Mouse (Mus musculus) MEL (cell line): ENCODE measurements at regions not wholly inside any gene's neighbourhood (a gene's known extent, or its start where the extent isn't known, plus 50 kb on each side); places are given as distances from the start of the nearest gene placed in this dataset.

Experiments used
- DNase-seq: peaks from one replicate; pipeline ENCODE4 v3.0.0; 2011; ENCODE audit warnings: low read depth, low spot score
- H3K27ac ChIP-seq: 2 replicates; pipeline ENCODE4 v1.5.1; 2012; ENCODE audit warnings: low read depth, mild to moderate bottlenecking, control low read depth, low read length, moderate library complexity; ENCODE audit not compliant: control insufficient read depth
- H3K27me3 ChIP-seq, 2 experiments: fragments of 150-350 bp in 1 of 2; sonication (generic) in 1 of 2; 2 replicates each; pipeline ENCODE4 v1.6.1; 2012; ENCODE audit warnings: low read length in 2 of 2, mild to moderate bottlenecking in 2 of 2, improper control_type of control experiment in 1 of 2, moderate library complexity in 1 of 2; ENCODE audit not compliant: insufficient read depth in 2 of 2, control insufficient read depth in 1 of 2
- H3K36me3 ChIP-seq, 2 experiments: 2 replicates each; pipeline ENCODE4 v1.6.1; 2012 to 2014; ENCODE audit warnings: low read length in 2 of 2, improper control_type of control experiment in 1 of 2, inconsistent platforms in 1 of 2, mild to moderate bottlenecking in 1 of 2; ENCODE audit not compliant: insufficient read depth in 2 of 2, control insufficient read depth in 1 of 2
- H3K4me1 ChIP-seq, 2 experiments: fragments of 150-350 bp in 1 of 2; sonication (generic) in 1 of 2; 2 replicates each; pipeline ENCODE4 v1.6.1; 2012; ENCODE audit warnings: low read length in 2 of 2, improper control_type of control experiment in 1 of 2, mild to moderate bottlenecking in 1 of 2; ENCODE audit not compliant: insufficient read depth in 2 of 2, control insufficient read depth in 1 of 2
- H3K4me3 ChIP-seq, 2 experiments: fragments of 150-350 bp in 1 of 2; sonication (generic) in 1 of 2; 2 replicates each; pipeline ENCODE4 v1.5.1; 2012; ENCODE audit warnings: low read depth in 2 of 2, low read length in 2 of 2, mild to moderate bottlenecking in 2 of 2, moderate library complexity in 2 of 2, control low read depth in 1 of 2, improper control_type of control experiment in 1 of 2; ENCODE audit not compliant: control insufficient read depth in 1 of 2, insufficient read depth in 1 of 2
- H3K79me2 ChIP-seq: 2 replicates; pipeline ENCODE4 v1.6.1; 2012; ENCODE audit warnings: mild to moderate bottlenecking, low read length, moderate library complexity; ENCODE audit not compliant: control insufficient read depth, poor library complexity, insufficient read depth
- H3K9ac ChIP-seq: 2 replicates; pipeline ENCODE4 v1.6.1; 2012; ENCODE audit warnings: low read depth, mild to moderate bottlenecking, control low read depth, low read length, moderate library complexity; ENCODE audit not compliant: control insufficient read depth, poor library complexity, severe bottlenecking
- H3K9me3 ChIP-seq: fragments of 150-350 bp; sonication (generic); replicated peaks from 2 replicates; pipeline ENCODE4 v1.6.1; 2012; ENCODE audit warnings: mild to moderate bottlenecking, low read length, improper control_type of control experiment, moderate library complexity; ENCODE audit not compliant: insufficient read depth
- BHLHE40 ChIP-seq: IDR thresholded peaks from 2 replicates; pipeline ENCODE4 v1.6.1; 2012; ENCODE audit warnings: low read depth, mild to moderate bottlenecking, inconsistent platforms, low read length, improper control_type of control experiment, borderline replicate concordance
- CHD1 ChIP-seq: IDR thresholded peaks from 2 replicates; pipeline ENCODE4 v1.6.1; 2012; ENCODE audit warnings: low read depth, mild to moderate bottlenecking, inconsistent platforms, low read length, improper control_type of control experiment
- CHD2 ChIP-seq: IDR thresholded peaks from 2 replicates; pipeline ENCODE4 v1.6.1; 2011; ENCODE audit warnings: low read length, improper control_type of control experiment
- CTCF ChIP-seq, 3 experiments: IDR thresholded peaks in 2 of 3; conservative IDR thresholded peaks in 1 of 3; 2 replicates each; pipeline ENCODE4 v1.5.1; 2011 to 2012; ENCODE audit warnings: low read length in 3 of 3, low read depth in 2 of 3, mild to moderate bottlenecking in 2 of 3, improper control_type of control experiment in 1 of 3, inconsistent platforms in 1 of 3, mixed read lengths in 1 of 3, moderate library complexity in 1 of 3; ENCODE audit not compliant: control insufficient read depth in 1 of 3, insufficient read depth in 1 of 3, poor library complexity in 1 of 3, severe bottlenecking in 1 of 3
- E2F4 ChIP-seq: IDR thresholded peaks from 2 replicates; pipeline ENCODE4 v1.6.1; 2011; ENCODE audit warnings: low read depth, low read length, improper control_type of control experiment, borderline replicate concordance
- EP300 ChIP-seq, 2 experiments: IDR thresholded peaks; 2 replicates each; pipeline ENCODE4 v1.6.1; 2011; ENCODE audit warnings: improper control_type of control experiment in 2 of 2, low read length in 2 of 2, low read depth in 1 of 2, mild to moderate bottlenecking in 1 of 2
- ETS1 ChIP-seq: IDR thresholded peaks from 2 replicates; pipeline ENCODE4 v1.6.1; 2012; ENCODE audit warnings: low read depth, mild to moderate bottlenecking, inconsistent platforms, low read length, improper control_type of control experiment, moderate library complexity
- GABPA ChIP-seq: IDR thresholded peaks from 2 replicates; pipeline ENCODE4 v1.6.1; 2012; ENCODE audit warnings: low read depth, mild to moderate bottlenecking, inconsistent platforms, low read length, improper control_type of control experiment, moderate library complexity
- GATA1 ChIP-seq: IDR thresholded peaks from 2 replicates; pipeline ENCODE4 v1.6.1; 2011; ENCODE audit warnings: low read depth, low read length, improper control_type of control experiment
- HCFC1 ChIP-seq: IDR thresholded peaks from 2 replicates; pipeline ENCODE4 v1.6.1; 2012; ENCODE audit warnings: low read depth, mild to moderate bottlenecking, inconsistent platforms, low read length, improper control_type of control experiment, moderate library complexity
- JUND ChIP-seq: IDR thresholded peaks from 2 replicates; pipeline ENCODE4 v1.6.1; 2011; ENCODE audit warnings: low read depth, mild to moderate bottlenecking, improper control_type of control experiment, low read length
- KAT2A ChIP-seq: conservative IDR thresholded peaks from 2 replicates; pipeline ENCODE4 v1.6.1; 2012; ENCODE audit warnings: low read depth, low read length, improper control_type of control experiment, inconsistent platforms
- MAFK ChIP-seq: IDR thresholded peaks from 2 replicates; pipeline ENCODE4 v1.6.1; 2011; ENCODE audit warnings: low read depth, mild to moderate bottlenecking, low read length, improper control_type of control experiment, borderline replicate concordance
- MAX ChIP-seq: IDR thresholded peaks from 2 replicates; pipeline ENCODE4 v1.6.1; 2011; ENCODE audit warnings: low read length, improper control_type of control experiment
- MAZ ChIP-seq: IDR thresholded peaks from 2 replicates; pipeline ENCODE4 v1.6.1; 2012; ENCODE audit warnings: low read depth, mild to moderate bottlenecking, inconsistent platforms, low read length, improper control_type of control experiment
- MEF2A ChIP-seq: IDR thresholded peaks from 2 replicates; pipeline ENCODE4 v1.6.1; 2014; ENCODE audit warnings: low read depth, mild to moderate bottlenecking, inconsistent platforms, low read length, improper control_type of control experiment; ENCODE audit not compliant: poor library complexity, insufficient replicate concordance, severe bottlenecking; ENCODE audit errors: extremely low read depth
- MXI1 ChIP-seq: IDR thresholded peaks from 2 replicates; pipeline ENCODE4 v1.6.1; 2011; ENCODE audit warnings: mild to moderate bottlenecking, low read depth, low read length, improper control_type of control experiment
- MYB ChIP-seq: IDR thresholded peaks from 2 replicates; pipeline ENCODE4 v1.6.1; 2011; ENCODE audit warnings: mild to moderate bottlenecking, low read depth, low read length, improper control_type of control experiment
- MYC ChIP-seq: IDR thresholded peaks from 2 replicates; pipeline ENCODE4 v1.6.1; 2011; ENCODE audit warnings: low read depth, mild to moderate bottlenecking, low read length, improper control_type of control experiment, moderate library complexity
- NELFE ChIP-seq: IDR thresholded peaks from 2 replicates; pipeline ENCODE4 v1.6.1; 2011; ENCODE audit warnings: low read depth, low read length, improper control_type of control experiment
- NRF1 ChIP-seq: IDR thresholded peaks from 2 replicates; pipeline ENCODE4 v1.6.1; 2014; ENCODE audit warnings: low read depth, mild to moderate bottlenecking, inconsistent platforms, low read length, improper control_type of control experiment, moderate library complexity; ENCODE audit not compliant: poor library complexity, insufficient read depth, severe bottlenecking
- POLR2A ChIP-seq, 2 experiments: IDR thresholded peaks; 2 replicates each; pipeline ENCODE4 v1.6.1; 2011 to 2012; ENCODE audit warnings: low read length in 2 of 2, mild to moderate bottlenecking in 2 of 2, control low read depth in 1 of 2, improper control_type of control experiment in 1 of 2, low read depth in 1 of 2, moderate library complexity in 1 of 2; ENCODE audit not compliant: control insufficient read depth in 1 of 2, insufficient read depth in 1 of 2, poor library complexity in 1 of 2
- POLR2AphosphoS2 ChIP-seq: IDR thresholded peaks from 2 replicates; pipeline ENCODE4 v1.6.1; 2011; ENCODE audit warnings: low read length, improper control_type of control experiment
- POLR2AphosphoS5 ChIP-seq: IDR thresholded peaks from 2 replicates; pipeline ENCODE4 v1.6.1; 2012; ENCODE audit warnings: low read depth, borderline replicate concordance, mild to moderate bottlenecking, inconsistent platforms, low read length, moderate library complexity, mixed read lengths
- RAD21 ChIP-seq: IDR thresholded peaks from 2 replicates; pipeline ENCODE4 v1.6.1; 2011; ENCODE audit warnings: mild to moderate bottlenecking, low read depth, low read length, improper control_type of control experiment
- RCOR1 ChIP-seq: IDR thresholded peaks from 2 replicates; pipeline ENCODE4 v1.6.1; 2012; ENCODE audit warnings: low read depth, mild to moderate bottlenecking, inconsistent platforms, low read length, improper control_type of control experiment
- SIN3A ChIP-seq: IDR thresholded peaks from 2 replicates; pipeline ENCODE4 v1.6.1; 2012; ENCODE audit warnings: low read length, improper control_type of control experiment, inconsistent platforms
- SMC3 ChIP-seq: IDR thresholded peaks from 2 replicates; pipeline ENCODE4 v1.6.1; 2011; ENCODE audit warnings: low read depth, low read length, improper control_type of control experiment
- TAL1 ChIP-seq: IDR thresholded peaks from 2 replicates; pipeline ENCODE4 v1.6.1; 2012; ENCODE audit warnings: mild to moderate bottlenecking, inconsistent platforms, low read length, moderate library complexity, mixed read lengths
- TBP ChIP-seq: IDR thresholded peaks from 2 replicates; pipeline ENCODE4 v1.8.0; 2011; ENCODE audit warnings: low read depth, low read length, improper control_type of control experiment
- TCF12 ChIP-seq: IDR thresholded peaks from 2 replicates; pipeline ENCODE4 v1.6.1; 2014; ENCODE audit warnings: low read depth, mild to moderate bottlenecking, inconsistent platforms, low read length, improper control_type of control experiment, moderate library complexity
- UBTF ChIP-seq: IDR thresholded peaks from 2 replicates; pipeline ENCODE4 v1.6.1; 2012; ENCODE audit warnings: low read depth, mild to moderate bottlenecking, inconsistent platforms, low read length, improper control_type of control experiment, moderate library complexity, borderline replicate concordance; ENCODE audit not compliant: insufficient read depth
- USF1 ChIP-seq: IDR thresholded peaks from 2 replicates; pipeline ENCODE4 v1.6.1; 2014; ENCODE audit warnings: low read depth, mild to moderate bottlenecking, inconsistent platforms, low read length, improper control_type of control experiment, moderate library complexity
- USF2 ChIP-seq, 2 experiments: IDR thresholded peaks; 2 replicates each; pipeline ENCODE4 v1.6.1; 2011 to 2012; ENCODE audit warnings: improper control_type of control experiment in 2 of 2, low read length in 2 of 2, borderline replicate concordance in 1 of 2, inconsistent platforms in 1 of 2, low read depth in 1 of 2, mild to moderate bottlenecking in 1 of 2; ENCODE audit not compliant: insufficient read depth in 1 of 2
- ZC3H11A ChIP-seq: IDR thresholded peaks from 2 replicates; pipeline ENCODE4 v1.6.1; 2012; ENCODE audit warnings: low read depth, mild to moderate bottlenecking, inconsistent platforms, low read length, improper control_type of control experiment
- ZKSCAN1 ChIP-seq: IDR thresholded peaks from 2 replicates; pipeline ENCODE4 v1.6.1; 2012; ENCODE audit warnings: low read depth, mild to moderate bottlenecking, inconsistent platforms, low read length, improper control_type of control experiment, moderate library complexity
- ZMIZ1 ChIP-seq: IDR thresholded peaks from 2 replicates; pipeline ENCODE4 v1.6.1; 2012; ENCODE audit warnings: low read depth, mild to moderate bottlenecking, inconsistent platforms, low read length, improper control_type of control experiment, moderate library complexity
- ZNF384 ChIP-seq: IDR thresholded peaks from 2 replicates; pipeline ENCODE4 v1.6.1; 2012; ENCODE audit warnings: low read depth, mild to moderate bottlenecking, inconsistent platforms, low read length, improper control_type of control experiment

DNA sequence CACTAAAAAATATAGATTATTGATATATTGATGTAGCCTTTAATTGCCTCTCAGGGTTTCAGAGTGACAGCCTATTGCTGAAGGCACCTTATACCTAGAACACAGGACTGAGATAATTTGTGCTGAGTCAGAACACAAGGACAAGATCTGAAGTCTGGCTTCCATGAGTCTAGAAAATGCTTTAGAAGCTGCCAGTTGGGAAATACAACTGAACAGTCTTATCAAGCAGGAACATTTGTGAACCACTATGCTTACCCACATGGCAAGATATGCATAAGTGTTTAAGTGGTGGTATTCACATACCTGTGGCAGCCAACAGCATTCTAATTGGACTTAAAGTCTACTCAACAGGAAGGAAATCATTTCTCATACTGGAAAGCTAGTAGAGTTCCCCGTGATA lies 202.1 kb upstream of the Tpm3-rs7 start:
- no peaks in the 10 kb centered on the region for H3K27me3 ChIP-seq
- H3K36me3 ChIP-seq, result peaks cover 0 to 14% of the 10 kb centered on the region in 2 experiments; a peak in 2 of 4 replicates
- no peak overlapping the region for H3K9ac ChIP-seq
- no peak overlapping the region; the same call in 1 of the 2 replicates for H3K27ac ChIP-seq
- no peaks in the 10 kb centered on the region for H3K9me3 ChIP-seq
- H3K79me2 ChIP-seq, result no peaks in the 10 kb centered on the region
- H3K4me3 ChIP-seq, result no peak overlapping the region
- H3K4me1 ChIP-seq, result peaks cover 4 to 8% of the 10 kb centered on the region in 2 experiments; a peak in 3 of 4 replicates
- DNase-seq, result peak; percentile 53
- no peak for TF ChIP-seq MXI1
- TF ChIP-seq POLR2AphosphoS2, result no peak
- no peak for TF ChIP-seq NELFE
- no peak for TF ChIP-seq JUND
- no peak for TF ChIP-seq MYC
- no peak for TF ChIP-seq ZMIZ1
- no peak for TF ChIP-seq CHD1
- no peak for TF ChIP-seq USF2 (IDR thresholded peaks at IDR 0.05; ENCODE audit: borderline replicate concordance in 1 of 2, insufficient read depth in 1 of 2, low read depth in 1 of 2, low read length in 2 of 2)
- TF ChIP-seq RCOR1, result no peak
- no peak for TF ChIP-seq SIN3A
- no peak for TF ChIP-seq MAX
- no peak for TF ChIP-seq USF1
- peak; percentile 63 for TF ChIP-seq ETS1
- TF ChIP-seq CHD2, result no peak
- no peak for TF ChIP-seq KAT2A
- TF ChIP-seq ZNF384, result no peak
- no peak for TF ChIP-seq NRF1
- no peak for TF ChIP-seq BHLHE40
- TF ChIP-seq GABPA, result no peak
- TF ChIP-seq MYB, result no peak; the same call in 1 of the 2 replicates
- peak; percentile 75; the same call in 1 of the 2 replicates for TF ChIP-seq TCF12
- TF ChIP-seq RAD21, result no peak
- TF ChIP-seq CTCF (IDR thresholded peaks at IDR 0.05 in 2 of 3, conservative IDR thresholded peaks at IDR 0.05 in 1 of 3; ENCODE audit: control insufficient read depth in 1 of 3, insufficient read depth in 1 of 3, low read depth in 2 of 3, low read length in 3 of 3, poor library complexity in 1 of 3, severe bottlenecking in 1 of 3), result no peak
- no peak for TF ChIP-seq TAL1
- peak; percentile 84; the same call in 1 of the 2 replicates for TF ChIP-seq MAFK
- peak; percentile 79 to 83 for TF ChIP-seq EP300 (IDR thresholded peaks at IDR 0.05; ENCODE audit: low read depth in 1 of 2, low read length in 2 of 2)
- no peak for TF ChIP-seq POLR2AphosphoS5
- TF ChIP-seq TBP, result no peak
- no peak for TF ChIP-seq POLR2A (IDR thresholded peaks at IDR 0.05; ENCODE audit: control insufficient read depth in 1 of 2, insufficient read depth in 1 of 2, low read depth in 1 of 2, low read length in 2 of 2, poor library complexity in 1 of 2)
- TF ChIP-seq ZC3H11A, result no peak
- TF ChIP-seq E2F4, result no peak
- no peak for TF ChIP-seq MAZ
- TF ChIP-seq HCFC1, result no peak
- TF ChIP-seq MEF2A, result 0 out of 2 replicates have a peak, but pooled peaks have one; percentile 8
- no peak for TF ChIP-seq UBTF
- peak; percentile 40; the same call in 1 of the 2 replicates for TF ChIP-seq GATA1
- TF ChIP-seq SMC3, result no peak
- no peak for TF ChIP-seq ZKSCAN1
